Mouse (Mus musculus) heart, embryonic 11.5 days (tissue): ENCODE results near the gene Fitm2. TPM values are rescaled to one million over a fixed set of nuclear protein-coding genes. Genes with fewer than 3 reads are reported as not detected.

Experiments used
- ATAC-seq: fragments of 200-750 bp; cut with Nextera tagmentation; replicated peaks from 2 replicates; pipeline ENCODE4 v1.8.0; 2017; ENCODE audit warnings: moderate library complexity; ENCODE audit not compliant: insufficient number of reproducible peaks, low FRiP score, low TSS enrichment
- H3K27ac ChIP-seq: fragments of 300-500 bp; sonication (generic); 2 replicates; pipeline ENCODE4 v1.5.1; 2014; ENCODE audit warnings: mild to moderate bottlenecking, low read depth, low read length
- H3K27me3 ChIP-seq: fragments of 300-500 bp; sonication (generic); 2 replicates; pipeline ENCODE4 v1.6.1; 2014; ENCODE audit warnings: mild to moderate bottlenecking, low read length, mixed read lengths; ENCODE audit not compliant: control insufficient read depth, insufficient read depth
- H3K36me3 ChIP-seq: fragments of 300-500 bp; sonication (generic); 2 replicates; pipeline ENCODE4 v1.6.1; 2014; ENCODE audit warnings: mild to moderate bottlenecking, low read length, moderate library complexity, mixed read lengths; ENCODE audit not compliant: control insufficient read depth, insufficient read depth
- H3K4me1 ChIP-seq: fragments of 300-500 bp; sonication (generic); 2 replicates; pipeline ENCODE4 v1.6.1; 2014; ENCODE audit warnings: low read length; ENCODE audit not compliant: control insufficient read depth, insufficient read depth
- H3K4me2 ChIP-seq: fragments of 300-500 bp; sonication (generic); 2 replicates; pipeline ENCODE4 v1.6.1; 2014; ENCODE audit warnings: mild to moderate bottlenecking, moderate library complexity
- H3K4me3 ChIP-seq: fragments of 300-500 bp; sonication (generic); 2 replicates; pipeline ENCODE4 v1.5.1; 2014; ENCODE audit warnings: low read depth, low read length
- H3K9ac ChIP-seq: fragments of 300-500 bp; sonication (generic); 2 replicates; pipeline ENCODE4 v1.6.1; 2014; ENCODE audit warnings: mild to moderate bottlenecking, low read depth, low read length, moderate library complexity
- H3K9me3 ChIP-seq: fragments of 300-500 bp; sonication (generic); replicated peaks from 2 replicates; pipeline ENCODE4 v1.6.1; 2016; ENCODE audit warnings: low read length; ENCODE audit not compliant: control insufficient read depth
- WGBS: fragments of 180-500 bp; shearing (Covaris S2); extraction: QIAGEN DNeasy Blood & Tissue Kit; methylation state at CpG from one replicate; pipeline ENCODE4 v1.1.7; 2014; ENCODE audit not compliant: insufficient replicate concordance; 5-methylcytosine and 5-hydroxymethylcytosine counted together
- polyA plus RNA-seq: library from polyadenylated mRNA; unstranded; fragments of >200 nt; fragmentation: Nextera tagmentation; extraction: Ambion mirVana; gene quantifications from 2 replicates; pipeline ENCODE4 v1.2.1, GENCODE M21; 2014

Gene Fitm2
- polyA plus RNA-seq, 1 experiment from 2014 or later: 11.6 TPM

DNA sequence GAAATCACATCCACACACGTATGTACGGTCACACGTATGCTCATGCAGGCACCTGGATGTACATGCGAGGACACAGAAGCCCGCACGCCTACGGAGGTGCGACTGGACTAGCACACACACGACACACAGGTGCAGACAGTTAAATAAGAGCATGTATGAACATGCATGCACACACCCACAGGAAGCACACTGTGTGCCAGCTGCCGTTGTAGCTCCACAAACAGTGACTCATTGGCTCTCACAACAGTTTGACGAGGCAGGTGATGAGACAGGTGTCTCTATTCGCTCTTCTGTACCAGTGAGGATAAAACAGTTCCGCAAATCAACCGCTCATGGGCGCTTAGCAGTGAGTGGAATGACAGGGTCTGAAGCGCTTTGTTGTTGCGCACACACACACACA, 18.2 kb upstream of the Fitm2 start:
- H3K9me3 ChIP-seq: no peaks in the 10 kb centered on the region
- 0 out of 2 replicates have a peak, but pooled peaks cover 2% of the 10 kb centered on the region for H3K27me3 ChIP-seq
- no peaks in the 10 kb centered on the region for H3K4me1 ChIP-seq
- no peaks in the 10 kb centered on the region for H3K36me3 ChIP-seq
- no peak for ATAC-seq
- no peak overlapping the region for H3K4me3 ChIP-seq
- H3K4me2 ChIP-seq: no peak overlapping the region
- 92% methylated on average over 17 of the region's 17 CpGs for WGBS
- no peak overlapping the region for H3K9ac ChIP-seq
- no peak overlapping the region for H3K27ac ChIP-seq

DNA sequence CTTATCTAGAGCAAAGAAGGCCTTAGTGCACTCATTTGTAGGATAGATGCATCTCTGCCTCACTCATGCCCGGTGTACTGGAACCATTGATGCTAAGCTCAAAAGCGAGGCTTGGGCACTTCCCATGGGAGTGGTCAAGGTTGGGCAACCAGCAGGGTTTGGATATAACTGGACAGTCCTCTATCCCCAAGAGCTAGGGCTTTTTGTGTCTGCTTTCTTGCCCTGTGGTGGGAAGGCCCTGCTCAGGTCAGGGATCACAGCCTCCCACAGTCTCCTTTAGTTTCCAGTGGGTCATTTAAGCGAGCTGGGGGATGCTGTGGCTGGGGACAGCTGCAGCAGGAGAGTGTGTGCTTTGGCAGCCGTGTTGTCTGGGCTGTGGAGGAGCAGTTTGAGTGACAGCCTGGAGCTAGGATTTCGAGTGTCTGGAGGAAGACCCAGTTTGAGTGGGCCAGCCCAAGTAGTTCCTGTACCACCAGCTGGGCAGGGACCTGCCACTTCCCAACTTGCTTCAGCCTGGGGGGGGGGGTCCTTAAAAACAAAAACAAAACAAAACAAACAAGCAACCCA, 17.4 kb upstream of the Fitm2 start:
- ATAC-seq: no peak
- H3K4me2 ChIP-seq: no peak overlapping the region
- 51% methylated on average over 5 of the region's 5 CpGs for WGBS

DNA sequence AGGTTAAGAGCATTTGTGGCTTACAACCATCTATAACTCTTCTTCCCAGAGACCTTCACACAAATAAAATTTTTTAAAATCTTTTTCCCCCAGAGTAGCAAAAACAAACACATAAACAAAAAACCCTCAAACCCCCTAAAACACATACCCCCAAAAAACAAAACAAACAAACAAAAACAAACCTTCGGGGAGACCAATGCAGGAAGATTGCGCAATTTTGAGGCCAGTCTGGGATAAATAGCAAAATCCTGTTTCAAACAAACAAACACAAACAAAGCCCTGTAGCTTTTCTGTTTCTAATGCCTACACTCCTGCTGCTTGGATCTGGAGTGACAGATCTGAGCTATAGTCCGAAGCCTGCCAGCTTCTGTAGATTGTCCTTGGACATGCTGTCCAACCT, 14.9 kb upstream of the Fitm2 start:
- Histone ChIP-seq H3K27ac (no peak overlapping the region), H3K9me3 (no peaks in the 10 kb centered on the region)
- 85% methylated on average over 3 of the region's 3 CpGs for WGBS

More for the DNA sequence above, 17.4 kb upstream of the Fitm2 start:
- Histone ChIP-seq H3K36me3 (no peaks in the 10 kb centered on the region), H3K27me3 (0 out of 2 replicates have a peak, but pooled peaks cover 2% of the 10 kb centered on the region), H3K9me3 (no peaks in the 10 kb centered on the region), H3K9ac (no peak overlapping the region), H3K27ac (no peak overlapping the region), H3K4me1 (no peaks in the 10 kb centered on the region), H3K4me3 (no peak overlapping the region)

GRCm38 (mm10) chr2:163481539-163482029, 9.2 kb upstream of the Fitm2 start:
- H3K27ac ChIP-seq: no peak overlapping the region
- H3K4me3 ChIP-seq: peak overlapping the region; percentile 28
- peak overlapping the region; percentile 72 for H3K4me2 ChIP-seq
- peaks cover 8% of the 10 kb centered on the region; the same call in 1 of the 2 replicates for H3K4me1 ChIP-seq
- peaks cover 13% of the 10 kb centered on the region for H3K27me3 ChIP-seq
- ATAC-seq: 0 out of 2 replicates have a peak, but pooled peaks have one; percentile 55
- no peaks in the 10 kb centered on the region for H3K9me3 ChIP-seq
- 2% methylated on average over 21 of the region's 21 CpGs for WGBS
- H3K9ac ChIP-seq: peak overlapping the region; percentile 49; the same call in 1 of the 2 replicates
- H3K36me3 ChIP-seq: no peaks in the 10 kb centered on the region

More for the DNA sequence above, 14.9 kb upstream of the Fitm2 start:
- no peak overlapping the region for H3K4me2 ChIP-seq
- H3K4me3 ChIP-seq: no peak overlapping the region
- no peaks in the 10 kb centered on the region for H3K36me3 ChIP-seq
- no peaks in the 10 kb centered on the region for H3K4me1 ChIP-seq
- H3K9ac ChIP-seq: no peak overlapping the region
- H3K27me3 ChIP-seq: 0 out of 2 replicates have a peak, but pooled peaks cover 2% of the 10 kb centered on the region
- ATAC-seq: no peak

DNA sequence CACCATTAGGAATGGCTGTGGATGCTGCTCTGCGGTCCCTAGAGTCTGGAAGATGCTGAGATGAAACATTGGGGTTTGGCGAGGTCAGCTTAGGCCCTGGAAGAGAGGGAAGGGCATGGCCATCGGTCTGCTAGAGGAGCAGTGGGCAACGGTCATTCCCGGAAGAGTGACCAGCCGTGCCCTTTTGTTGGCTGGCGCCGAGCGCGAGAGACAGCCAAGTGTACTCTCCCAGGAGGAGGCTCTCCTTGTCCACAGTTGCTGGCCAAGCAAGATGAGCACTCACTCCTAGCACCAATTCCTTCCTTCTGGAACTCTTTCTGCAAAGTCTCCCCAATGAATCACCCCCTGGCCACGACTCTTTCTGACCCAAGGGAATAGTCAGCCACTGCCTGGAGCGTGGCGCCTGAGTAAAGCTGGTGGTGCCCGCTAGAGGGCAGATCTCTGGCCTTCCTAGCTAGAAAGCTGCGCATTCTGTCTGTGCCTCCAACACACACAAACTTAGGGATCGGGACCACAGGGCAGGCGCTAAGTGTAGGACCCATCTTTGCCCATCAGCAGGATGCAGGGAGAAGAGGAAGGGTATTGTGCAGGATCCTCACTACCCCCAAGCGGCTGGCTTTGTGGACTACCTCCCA, 7.9 kb upstream of the Fitm2 start:
- Histone ChIP-seq H3K9me3 (no peaks in the 10 kb centered on the region), H3K4me2 (no peak overlapping the region), H3K9ac (no peak overlapping the region), H3K4me1 (peaks cover 8% of the 10 kb centered on the region; the same call in 1 of the 2 replicates), H3K27me3 (peaks cover 13% of the 10 kb centered on the region), H3K27ac (no peak overlapping the region), H3K36me3 (no peaks in the 10 kb centered on the region), H3K4me3 (no peak overlapping the region)
- ATAC-seq: no peak
- 50% methylated on average over 18 of the region's 18 CpGs for WGBS

- peak overlapping the region; percentile 88 for H3K9ac ChIP-seq
- peak; percentile 76 for ATAC-seq
- H3K27me3 ChIP-seq: no peaks in the 10 kb centered on the region
- H3K4me1 ChIP-seq: peaks cover 6% of the 10 kb centered on the region
- peaks cover 13% of the 10 kb centered on the region for H3K36me3 ChIP-seq
- peak overlapping the region; percentile 80 for H3K27ac ChIP-seq
- H3K9me3 ChIP-seq: no peaks in the 10 kb centered on the region
- WGBS: 6% methylated on average over 36 of the region's 36 CpGs
- H3K4me2 ChIP-seq: peak overlapping the region; percentile 85
- H3K4me3 ChIP-seq: peak overlapping the region; percentile 75
These were observed 541 bp downstream of the Fitm2 start for GRCm38 (mm10) chr2:163471710-163472465.

DNA sequence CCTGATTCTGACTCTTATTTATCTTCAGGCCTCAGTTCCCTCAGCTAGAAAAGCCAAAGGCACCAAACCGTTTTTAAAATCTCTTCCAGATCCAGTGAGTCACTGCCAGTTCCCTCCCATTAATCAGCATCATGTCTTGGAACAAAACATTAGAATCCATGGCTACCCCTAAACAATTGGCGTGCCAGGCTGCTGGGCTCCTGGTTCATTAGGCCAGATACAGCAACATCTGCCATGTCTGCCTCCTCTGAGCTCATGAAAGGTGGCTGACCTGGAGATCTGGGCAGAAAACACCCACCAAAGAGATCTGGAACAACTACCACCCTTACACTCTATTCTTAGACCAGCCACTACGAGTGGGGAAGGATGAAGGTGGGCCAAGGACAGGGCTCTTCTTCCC, 1.3 kb downstream of the Fitm2 start:
- H3K4me1 ChIP-seq: peaks cover 6% of the 10 kb centered on the region
- no peak overlapping the region for H3K27ac ChIP-seq
- peaks cover 13% of the 10 kb centered on the region for H3K36me3 ChIP-seq
- peak overlapping the region; percentile 75 for H3K4me3 ChIP-seq
- 63% methylated on average over 3 of the region's 3 CpGs for WGBS
- H3K9ac ChIP-seq: no peak overlapping the region
- no peaks in the 10 kb centered on the region for H3K27me3 ChIP-seq
- H3K9me3 ChIP-seq: no peaks in the 10 kb centered on the region
- no peak for ATAC-seq
- H3K4me2 ChIP-seq: peak overlapping the region; percentile 85

- ATAC-seq: no peak
- WGBS: 93% methylated on average over 15 of the region's 15 CpGs
- H3K9me3 ChIP-seq: no peaks in the 10 kb centered on the region
- no peak overlapping the region for H3K4me2 ChIP-seq
- no peak overlapping the region for H3K27ac ChIP-seq
- no peak overlapping the region for H3K9ac ChIP-seq
- H3K36me3 ChIP-seq: peaks cover 13% of the 10 kb centered on the region
- peaks cover 16% of the 10 kb centered on the region for H3K4me1 ChIP-seq
- H3K27me3 ChIP-seq: no peaks in the 10 kb centered on the region
- H3K4me3 ChIP-seq: no peak overlapping the region
These were observed 2.7 kb downstream of the Fitm2 start for GRCm38 (mm10) chr2:163469711-163470110.
